ENCODE assay signal across 10 mouse cellular contexts in genomic region chr10:42582566-42583110, GRCm38 (mm10). TPM values are rescaled to one million over a fixed set of nuclear protein-coding genes. Genes with fewer than 3 reads are reported as not detected.
DNase-seq lines count a peak whose midpoint lies in the region; ATAC-seq and TF ChIP-seq lines count a peak whose summit lies in the region.
"Had no signal": no experiment of that assay in that cellular context is flagged by ENCODE, and none has a peak within 500 bp of the region (broad histone marks: within the 10 kb centered on the region; RNA-seq: fewer than 3 reads in every experiment).

No protein-coding gene starts in this region.

- H3K4me3 ChIP-seq in heart, embryonic 11.5 days (ENCODE audit: low read depth, low read length), result peak overlapping the region; percentile 27
- H3K4me3 ChIP-seq in stomach, embryonic 14.5 days (ENCODE audit: low read depth, low read length), result 0 out of 2 replicates have a peak overlapping the region, but pooled peaks have one; percentile 9
- H3K4me3 ChIP-seq in stomach, postnatal 0 days (ENCODE audit: low read depth, low read length), result no peak overlapping the region
- H3K4me3 ChIP-seq in hindbrain, embryonic 16.5 days (ENCODE audit: low read length), result peak overlapping the region; percentile 7; the same call in 1 of the 2 replicates

- H3K27me3 ChIP-seq in heart, embryonic 11.5 days (ENCODE audit: control insufficient read depth, insufficient read depth, low read length), result peaks cover 95% of the 10 kb centered on the region
- H3K27me3 ChIP-seq in stomach, embryonic 14.5 days (ENCODE audit: control insufficient read depth, insufficient read depth, low read length), result peaks cover 83% of the 10 kb centered on the region
- H3K27me3 ChIP-seq in stomach, postnatal 0 days (ENCODE audit: control insufficient read depth, insufficient read depth, low read length), result peaks cover 50% of the 10 kb centered on the region
- peaks cover 51% of the 10 kb centered on the region for H3K27me3 ChIP-seq in hindbrain, embryonic 16.5 days (replicated peaks; ENCODE audit: control insufficient read depth, insufficient read depth, low read length)
- H3K27me3 ChIP-seq: CH12.LX had no signal

- ATAC-seq in heart, embryonic 11.5 days (replicated peaks; ENCODE audit: insufficient number of reproducible peaks, low FRiP score, low TSS enrichment), result no peak
- no peak for ATAC-seq in stomach, embryonic 14.5 days (ENCODE audit: insufficient number of reproducible peaks, insufficient read depth, low FRiP score, low read depth)
- no peak for ATAC-seq in stomach, postnatal 0 days (ENCODE audit: low FRiP score, low TSS enrichment)
- no peak for ATAC-seq in hindbrain, embryonic 16.5 days

- H3K9me3 ChIP-seq in heart, embryonic 11.5 days (replicated peaks; ENCODE audit: control insufficient read depth, low read length), result no peaks in the 10 kb centered on the region
- H3K9me3 ChIP-seq in stomach, embryonic 14.5 days (ENCODE audit: control insufficient read depth, low read depth, low read length), result no peaks in the 10 kb centered on the region
- H3K9me3 ChIP-seq in stomach, postnatal 0 days (ENCODE audit: control insufficient read depth, low read length), result no peaks in the 10 kb centered on the region
- no peaks in the 10 kb centered on the region for H3K9me3 ChIP-seq in hindbrain, embryonic 16.5 days (ENCODE audit: control insufficient read depth, low read length)

- DNase-seq in heart, adult 9 months (ENCODE audit: low spot score in 2 of 2), result no peak
- no peak for DNase-seq in stomach, postnatal 0 days (ENCODE audit: low spot score)
- DNase-seq in testis, postnatal 14 days (ENCODE audit: low spot score), result peak; percentile 34
- no peak for DNase-seq in cerebellum, adult 11-12 months
- DNase-seq in lung, postnatal 10 days, result no peak

- TF ChIP-seq EP300 in stomach, postnatal 0 days (optimal IDR thresholded peaks at IDR 0.05), result no peak

- 1% methylated on average over 44 of the region's 44 CpGs for WGBS in heart, embryonic 11.5 days (ENCODE audit: insufficient replicate concordance)
- WGBS in stomach, embryonic 14.5 days, result under 1% methylated on average over 44 of the region's 44 CpGs
- 0% methylated on average over 44 of the region's 44 CpGs for WGBS in stomach, postnatal 0 days
- WGBS in hindbrain, embryonic 16.5 days, result 1% methylated on average over 44 of the region's 44 CpGs

- no peak overlapping the region for H3K9ac ChIP-seq in heart, embryonic 11.5 days (ENCODE audit: low read depth, low read length)
- no peak overlapping the region for H3K9ac ChIP-seq in stomach, embryonic 14.5 days (replicated peaks; ENCODE audit: low read depth, low read length)
- no peak overlapping the region for H3K9ac ChIP-seq in stomach, postnatal 0 days (ENCODE audit: low read length)
- no peak overlapping the region for H3K9ac ChIP-seq in hindbrain, embryonic 16.5 days (ENCODE audit: low read depth, low read length)
- H3K9ac ChIP-seq: liver, embryonic 14.5 days had no signal

- peaks cover 23% of the 10 kb centered on the region for H3K4me1 ChIP-seq in heart, embryonic 11.5 days (ENCODE audit: control insufficient read depth, insufficient read depth, low read length)
- 0 out of 2 replicates have a peak, but pooled peaks cover 2% of the 10 kb centered on the region for H3K4me1 ChIP-seq in stomach, embryonic 14.5 days (ENCODE audit: control insufficient read depth, insufficient read depth, low read length)
- H3K4me1 ChIP-seq in stomach, postnatal 0 days (replicated peaks; ENCODE audit: control insufficient read depth, insufficient read depth), result no peaks in the 10 kb centered on the region
- H3K4me1 ChIP-seq in hindbrain, embryonic 16.5 days (ENCODE audit: control insufficient read depth, insufficient read depth, low read depth, low read length), result peaks cover 2% of the 10 kb centered on the region; the same call in 1 of the 2 replicates

- H3K4me2 ChIP-seq in heart, embryonic 11.5 days, result peak overlapping the region; percentile 59
- no peak overlapping the region for H3K4me2 ChIP-seq in stomach, embryonic 14.5 days (replicated peaks; ENCODE audit: low read depth, low read length)
- H3K4me2 ChIP-seq in stomach, postnatal 0 days (replicated peaks; ENCODE audit: low read depth), result no peak overlapping the region
- peak overlapping the region; percentile 27; the same call in 1 of the 2 replicates for H3K4me2 ChIP-seq in hindbrain, embryonic 16.5 days (ENCODE audit: low read length)

- TF ChIP-seq CTCF in stomach, postnatal 0 days (IDR thresholded peaks at IDR 0.05; ENCODE audit: low read depth), result no peak

- H3K27ac ChIP-seq in heart, embryonic 11.5 days (ENCODE audit: low read depth, low read length), result no peak overlapping the region
- H3K27ac ChIP-seq in stomach, embryonic 14.5 days (ENCODE audit: low read length), result no peak overlapping the region
- H3K27ac ChIP-seq in stomach, postnatal 0 days (replicated peaks), result no peak overlapping the region
- no peak overlapping the region for H3K27ac ChIP-seq in hindbrain, embryonic 16.5 days (ENCODE audit: low read depth, low read length)
- H3K27ac ChIP-seq: liver, embryonic 14.5 days had no signal

- no peaks in the 10 kb centered on the region for H3K36me3 ChIP-seq in heart, embryonic 11.5 days (ENCODE audit: control insufficient read depth, insufficient read depth, low read length)
- no peaks in the 10 kb centered on the region for H3K36me3 ChIP-seq in stomach, embryonic 14.5 days (ENCODE audit: control insufficient read depth, insufficient read depth, low read length)
- no peaks in the 10 kb centered on the region for H3K36me3 ChIP-seq in stomach, postnatal 0 days (ENCODE audit: control insufficient read depth, insufficient read depth, low read length)
- H3K36me3 ChIP-seq in hindbrain, embryonic 16.5 days (ENCODE audit: control insufficient read depth, insufficient read depth, low read length), result no peaks in the 10 kb centered on the region

RNA-seq across cellular contexts. Expression of gene Nr2e1, which starts 0.8 kb away (rescaled TPM):
- polyA plus RNA-seq in heart, embryonic 11.5 days (2014; fragmentation: Nextera tagmentation; extraction: Ambion mirVana), result 0.06 TPM in 1 of 2 replicates, not detected in the other
- not detected in 2 replicates for polyA plus RNA-seq in stomach, embryonic 14.5 days (2014; fragmentation: Nextera tagmentation; extraction: Ambion mirVana)
- 0.04 TPM in 1 of 2 replicates, not detected in the other for polyA plus RNA-seq in stomach, postnatal 0 days (2015; fragmentation: Nextera tagmentation; extraction: Ambion mirVana)
- 0.13 and 0.99 TPM in 2 replicates for polyA plus RNA-seq in hindbrain, embryonic 16.5 days (2015; fragmentation: Nextera tagmentation; extraction: Ambion mirVana)
- polyA plus RNA-seq: liver, embryonic 14.5 days had no signal

RNA-seq across cellular contexts. Expression of gene Ostm1, which starts 1.0 kb away (rescaled TPM):
- polyA plus RNA-seq in heart, embryonic 11.5 days (2014; fragmentation: Nextera tagmentation; extraction: Ambion mirVana), result 27.1 and 28.2 TPM in 2 replicates
- 11.9 and 12.5 TPM in 2 replicates for polyA plus RNA-seq in stomach, embryonic 14.5 days (2014; fragmentation: Nextera tagmentation; extraction: Ambion mirVana)
- 13.0 and 13.5 TPM in 2 replicates for polyA plus RNA-seq in stomach, postnatal 0 days (2015; fragmentation: Nextera tagmentation; extraction: Ambion mirVana)
- polyA plus RNA-seq in hindbrain, embryonic 16.5 days (2015; fragmentation: Nextera tagmentation; extraction: Ambion mirVana), result 36.4 and 38.4 TPM in 2 replicates

Comparison
In these comparisons a context has a peak if more than half of its experiments do, and no peak if none do; other contexts are left out.
1. H3K4me2 ChIP-seq: peak in heart, embryonic 11.5 days (single experiment) and hindbrain, embryonic 16.5 days (single experiment); none in stomach, embryonic 14.5 days (single experiment) and stomach, postnatal 0 days (single experiment).